Mouse (Mus musculus) mature B cell (primary cell): Measurements from ENCODE around the gene Gm10320.

Experiments
- in situ Hi-C: fragments of 300-500 bp; cut with MboI; formaldehyde crosslinking; loops from 2 replicates; pipeline ENCODE4 v1.14.3; 2019

Gm10320 gene

GRCm38 (mm10) chr13:98461467-98461866 is 30.3 kb downstream of the Gm10320 start:
- in situ Hi-C loops = no loop called here

- in situ Hi-C loops = no loop called here
These were observed 35.4 kb downstream of the Gm10320 start for GRCm38 (mm10) chr13:98456398-98456797.

GRCm38 (mm10) chr13:98455646-98456045 is 36.2 kb downstream of the Gm10320 start:
- in situ Hi-C loops = no loop called here

DNA sequence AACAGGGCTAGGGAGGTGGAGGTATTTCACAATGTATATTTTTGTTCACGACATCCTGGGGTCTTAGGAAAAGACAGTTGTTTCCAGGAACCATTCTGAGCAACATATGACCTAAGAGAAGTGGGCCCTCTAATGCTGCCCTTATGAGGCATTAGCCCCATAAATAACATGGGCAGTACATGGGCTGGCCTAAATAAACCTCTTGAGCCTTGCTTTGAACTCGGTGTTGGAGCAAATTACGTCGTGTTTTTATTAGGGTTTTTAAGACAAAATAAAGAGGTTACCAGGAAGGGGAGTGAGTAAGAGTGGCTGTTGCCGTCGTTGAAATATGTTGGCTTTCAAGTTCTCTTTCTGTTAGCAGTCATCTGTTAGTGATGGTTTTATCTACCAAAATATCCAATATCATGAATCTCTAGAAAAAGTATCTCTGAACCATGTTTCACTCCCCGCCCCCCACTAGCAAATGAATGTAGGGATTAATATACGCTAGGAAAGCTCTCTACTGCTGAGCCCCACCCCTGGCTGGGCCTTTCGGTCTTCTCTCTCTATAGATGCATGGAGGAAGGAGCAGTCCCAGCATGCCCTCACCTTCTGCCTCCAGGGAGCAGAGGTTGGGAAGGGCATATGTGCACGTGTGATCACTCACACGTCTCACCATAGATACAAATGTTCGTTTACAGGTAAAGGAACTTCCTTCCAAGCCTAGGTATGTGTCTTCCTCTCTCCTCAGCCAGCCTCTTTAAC is 37.4 kb downstream of the Gm10320 start:
- in situ Hi-C loops = no loop called here

- in situ Hi-C loops = no loop called here
These were observed 38.7 kb downstream of the Gm10320 start for GRCm38 (mm10) chr13:98453146-98453545.

- in situ Hi-C loops = no loop called here
These were observed 43.1 kb downstream of the Gm10320 start for GRCm38 (mm10) chr13:98448696-98449095.

DNA sequence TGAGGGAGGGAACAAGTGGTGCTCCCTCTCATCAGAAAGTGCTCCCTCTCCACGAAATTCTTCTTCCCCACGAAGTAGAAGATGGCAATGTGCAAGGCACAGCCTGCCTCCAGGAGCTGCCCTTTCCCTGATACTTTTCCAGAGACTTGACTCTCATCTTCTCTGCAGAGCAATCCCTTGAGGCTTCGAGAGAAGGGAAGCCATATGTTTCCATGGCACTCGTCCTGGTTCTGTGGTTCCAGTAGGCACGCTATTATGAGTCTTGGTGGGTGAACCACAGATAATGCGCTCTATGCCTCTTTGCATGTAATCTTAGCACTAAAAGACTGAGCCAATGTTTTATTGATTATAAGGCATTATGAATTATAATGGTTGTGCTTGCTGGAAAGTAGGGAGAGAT is 44.1 kb downstream of the Gm10320 start:
- in situ Hi-C loops = no loop called here

GRCm38 (mm10) chr13:98445391-98446125 is 46.2 kb downstream of the Gm10320 start:
- in situ Hi-C loops = no loop called here

DNA sequence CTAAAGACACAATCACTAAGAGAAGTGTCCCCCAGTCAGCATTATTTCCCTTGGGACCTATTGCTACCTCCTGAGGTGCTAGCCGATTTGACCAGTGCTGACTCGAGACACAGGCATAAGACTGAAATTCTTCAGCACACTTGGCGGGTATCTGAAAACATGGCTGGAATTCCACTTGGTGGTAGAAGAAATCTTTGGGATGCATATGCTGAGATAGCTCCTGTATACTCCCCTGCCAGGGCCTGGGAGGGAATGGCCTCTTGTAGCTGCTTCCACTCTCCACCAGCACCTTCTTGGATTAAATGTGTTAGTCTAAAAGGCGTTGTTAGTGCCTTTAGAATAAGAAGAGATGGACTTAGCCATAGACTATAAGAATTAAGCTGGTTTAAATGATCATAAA is 50.8 kb downstream of the Gm10320 start:
- in situ Hi-C loops = no loop called here

DNA sequence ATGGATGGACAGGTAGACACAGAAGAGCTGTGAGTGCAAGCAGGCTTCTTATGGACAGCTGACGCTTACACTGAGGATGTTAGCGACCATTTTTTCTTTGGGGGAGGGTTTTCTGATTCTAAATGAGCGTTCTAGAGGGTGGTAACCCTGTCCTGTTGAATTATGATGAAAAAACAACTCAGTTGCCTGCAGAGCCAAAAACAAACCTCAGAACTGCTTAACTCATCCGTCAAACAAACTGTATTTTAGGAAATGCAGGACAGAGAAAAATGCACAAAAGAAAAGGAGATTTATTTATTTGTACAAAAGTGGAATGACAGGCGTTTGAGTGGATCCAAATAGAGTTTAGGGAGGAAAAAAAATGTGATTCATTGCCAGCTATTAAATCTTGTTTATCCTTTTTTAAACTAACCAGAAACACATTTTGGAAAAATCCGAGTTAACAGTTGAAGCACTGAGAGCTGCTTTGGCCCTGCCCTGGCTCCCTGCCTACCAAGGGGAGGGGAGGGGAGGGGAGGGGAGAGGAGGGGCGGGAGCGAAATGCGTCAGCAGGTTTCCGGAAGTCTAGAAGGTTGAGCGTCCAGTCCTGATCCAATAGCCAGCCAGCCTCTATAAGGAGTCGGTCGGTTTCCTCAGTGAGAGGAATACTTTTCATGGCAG is 51.4 kb downstream of the Gm10320 start:
- in situ Hi-C loops = no loop called here
